Mouse (Mus musculus) spleen, postnatal 14 days (tissue): ENCODE measurements around the gene Slc25a33.

Experiments used
- DNase-seq, 2 experiments: peaks; one replicate each; pipeline ENCODE4 v3.0.0; 2021 to 2022; ENCODE audit warnings: low spot score in 2 of 2

The Slc25a33 gene

GRCm38 (mm10) chr4:149794966-149795477 is 20.9 kb upstream of the Slc25a33 start:
- no peak for DNase-seq

- DNase-seq = no peak
These were observed 19.9 kb upstream of the Slc25a33 start for GRCm38 (mm10) chr4:149794010-149794338.

GRCm38 (mm10) chr4:149793156-149794009 is 19.3 kb upstream of the Slc25a33 start:
- peak in 1 of 2 experiments; percentile 49 for DNase-seq

- DNase-seq = no peak
These were observed 18.2 kb upstream of the Slc25a33 start for GRCm38 (mm10) chr4:149792159-149792800.

GRCm38 (mm10) chr4:149791470-149791869 is 17.4 kb upstream of the Slc25a33 start:
- DNase-seq = no peak

- no peak for DNase-seq
These were observed 16.9 kb upstream of the Slc25a33 start for GRCm38 (mm10) chr4:149790969-149791368.

GRCm38 (mm10) chr4:149790546-149790945 is 16.5 kb upstream of the Slc25a33 start:
- no peak for DNase-seq

GRCm38 (mm10) chr4:149789421-149790194 is 15.5 kb upstream of the Slc25a33 start:
- no peak for DNase-seq

- DNase-seq = no peak
These were observed 10.8 kb upstream of the Slc25a33 start for GRCm38 (mm10) chr4:149784901-149785300.

- DNase-seq = no peak
These were observed 10.3 kb upstream of the Slc25a33 start for GRCm38 (mm10) chr4:149784371-149784770.

GRCm38 (mm10) chr4:149782975-149783374 is 8.9 kb upstream of the Slc25a33 start:
- DNase-seq = no peak

GRCm38 (mm10) chr4:149780565-149781356 is 6.7 kb upstream of the Slc25a33 start:
- no peak for DNase-seq

- no peak for DNase-seq
These were observed 5.9 kb upstream of the Slc25a33 start for GRCm38 (mm10) chr4:149779966-149780365.

- DNase-seq = no peak
These were observed 3.0 kb upstream of the Slc25a33 start for GRCm38 (mm10) chr4:149777126-149777525.

GRCm38 (mm10) chr4:149775760-149776362 is 1.8 kb upstream of the Slc25a33 start:
- no peak for DNase-seq

- DNase-seq = no peak
These were observed 1.3 kb upstream of the Slc25a33 start for GRCm38 (mm10) chr4:149775330-149775729.

GRCm38 (mm10) chr4:149773408-149774093 is 526 bp downstream of the Slc25a33 start:
- DNase-seq = no peak

GRCm38 (mm10) chr4:149772394-149772793 is 1.7 kb downstream of the Slc25a33 start:
- no peak for DNase-seq

- DNase-seq = no peak
These were observed 8.9 kb downstream of the Slc25a33 start for GRCm38 (mm10) chr4:149765201-149765600.

GRCm38 (mm10) chr4:149763335-149763734 is 10.7 kb downstream of the Slc25a33 start:
- DNase-seq = no peak
